Mouse (Mus musculus): ENCODE measurements around the gene Higd1c.
"Not testable (repeated sequence)": the region's sequence is repeated elsewhere in the genome, so short reads cannot be mapped to it uniquely, and the experiment has no call there.

Higd1c gene

GRCm38 (mm10) chr15:100364242-100364641, at the start of gene Higd1c:
Gene Higd1c, plus strand, starts transcription at chr15:100364542.
- DNase-seq (ENCODE audit: low read depth, low spot score): no peak

DNA sequence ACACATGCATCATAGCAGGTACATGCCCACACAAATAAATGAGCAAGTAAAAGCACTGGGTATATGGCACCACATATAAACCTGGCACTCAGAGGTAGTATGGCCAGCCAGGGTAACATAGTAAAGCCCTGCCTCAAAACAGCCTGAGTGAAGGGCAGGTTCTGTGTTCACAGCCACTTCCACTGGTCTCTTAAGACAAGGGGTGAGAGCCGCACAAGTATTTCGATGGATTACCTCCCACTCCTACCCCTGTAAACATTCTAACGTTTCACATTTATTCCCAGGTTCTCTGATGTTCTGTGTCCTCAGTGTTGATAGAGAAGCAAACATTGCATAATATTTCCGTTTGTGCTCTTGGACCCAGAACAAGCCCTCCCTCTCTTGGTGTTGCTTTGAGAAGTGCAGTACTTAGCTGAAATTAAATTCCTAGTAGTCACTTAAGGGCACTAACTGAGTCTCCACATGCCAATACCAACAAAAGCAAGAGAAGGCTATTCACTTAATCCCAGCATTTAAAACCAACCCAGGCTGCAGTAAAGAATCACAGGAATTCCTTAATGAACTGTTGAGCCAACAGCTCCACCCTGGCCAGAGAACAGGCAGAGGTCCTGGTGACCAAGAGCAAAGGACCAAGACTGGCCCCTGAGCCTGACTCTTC, 46.2 kb upstream of the Higd1c start:
- not testable (repeated sequence) for DNase-seq (ENCODE audit: low read depth, low spot score)

DNA sequence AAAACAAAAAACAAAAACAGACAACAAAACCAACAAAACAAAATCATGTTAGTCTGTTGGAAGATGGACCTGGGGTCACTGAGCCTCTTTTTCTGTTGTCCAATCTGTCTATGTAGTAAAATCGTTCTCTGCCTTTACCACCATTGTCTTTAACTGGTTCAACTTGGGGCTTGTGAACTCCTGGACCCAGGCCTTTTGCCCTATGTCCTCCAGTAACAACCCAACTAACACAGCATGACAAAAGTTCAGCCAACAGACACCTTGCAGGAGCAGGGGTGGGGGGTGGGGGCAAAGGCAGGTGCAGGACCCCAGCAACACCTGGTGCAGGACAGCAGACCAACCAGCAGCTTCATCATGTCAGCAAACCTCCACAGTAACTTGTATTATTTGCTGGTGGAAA, 44.5 kb upstream of the Higd1c start:
- no peak for DNase-seq (ENCODE audit: low read depth, low spot score)

GRCm38 (mm10) chr15:100320295-100320905, 43.9 kb upstream of the Higd1c start:
- no peak for DNase-seq (ENCODE audit: low read depth, low spot score)

DNA sequence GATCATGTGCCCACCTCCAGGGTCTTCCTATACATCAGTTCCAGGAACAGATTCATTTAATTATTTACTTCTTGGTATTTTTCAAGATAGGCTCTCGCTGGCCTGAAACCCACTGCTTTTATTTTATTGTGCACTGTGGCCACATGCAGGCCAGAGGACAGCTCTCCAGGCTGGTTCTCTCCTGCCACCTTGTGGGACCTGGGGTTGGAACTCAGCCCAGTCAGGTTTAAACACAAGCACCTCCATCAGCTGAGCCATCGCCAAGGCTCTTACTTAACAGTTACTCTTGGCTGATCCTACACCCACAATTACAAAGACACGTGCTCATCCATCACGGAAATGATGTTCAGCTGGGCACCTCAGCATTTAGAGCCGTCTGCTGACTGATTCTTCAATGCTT, 43.2 kb upstream of the Higd1c start:
- no peak for DNase-seq (ENCODE audit: low read depth, low spot score)

- no peak for DNase-seq (ENCODE audit: low read depth, low spot score)
Measured at GRCm38 (mm10) chr15:100324021-100324591, 40.2 kb upstream of the Higd1c start.

- DNase-seq (ENCODE audit: low read depth, low spot score): no peak
Measured at GRCm38 (mm10) chr15:100325235-100325634, 39.1 kb upstream of the Higd1c start.

GRCm38 (mm10) chr15:100328089-100328488, 36.3 kb upstream of the Higd1c start:
- DNase-seq (ENCODE audit: low read depth, low spot score): not testable (repeated sequence)

- not testable (repeated sequence) for DNase-seq (ENCODE audit: low read depth, low spot score)
Measured at GRCm38 (mm10) chr15:100329336-100329735, 35.0 kb upstream of the Higd1c start.

GRCm38 (mm10) chr15:100330739-100331138, 33.6 kb upstream of the Higd1c start:
- DNase-seq (ENCODE audit: low read depth, low spot score): no peak

DNA sequence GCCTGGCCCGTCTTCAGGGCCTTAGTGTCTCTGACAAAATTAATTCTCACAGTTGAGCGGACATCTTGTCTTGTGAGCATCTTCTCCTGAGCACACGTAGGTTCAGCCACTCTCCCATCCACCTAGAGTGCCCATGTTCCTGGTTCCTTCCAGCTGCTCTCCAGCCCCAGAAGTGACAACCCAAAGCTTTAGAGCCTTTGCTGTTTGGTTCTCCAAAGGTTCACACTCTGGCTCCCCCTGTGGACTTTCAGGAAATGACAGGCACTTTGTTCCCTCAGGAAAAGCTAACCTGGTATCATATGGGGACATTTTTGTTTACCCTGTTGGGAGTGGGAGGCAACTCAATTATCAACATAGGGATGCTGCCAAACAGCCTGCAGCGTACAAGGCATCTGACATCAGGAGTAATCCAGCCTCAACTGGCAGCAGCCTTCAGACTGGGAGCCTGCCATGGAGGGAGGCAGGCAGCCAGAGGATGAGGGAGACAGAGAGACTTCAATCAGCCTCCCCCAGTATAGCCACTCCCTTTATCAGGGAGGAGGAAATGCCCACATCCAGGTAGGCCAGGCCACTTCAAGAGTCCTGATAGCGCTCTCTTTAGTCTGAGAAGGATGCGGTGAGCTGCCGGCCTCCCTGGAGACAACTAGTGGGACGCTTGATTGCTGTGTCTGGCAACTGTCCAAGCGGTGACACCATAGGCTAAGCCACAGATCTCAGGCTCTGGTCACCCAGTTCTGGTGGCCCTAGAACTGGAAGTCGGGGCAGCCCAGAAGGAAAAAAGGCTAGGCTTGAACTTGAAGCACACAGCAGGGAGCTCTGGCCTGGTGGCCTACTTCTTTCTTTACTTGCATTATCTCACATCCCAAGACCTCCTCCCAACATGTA, 32.0 kb upstream of the Higd1c start:
- not testable (repeated sequence) for DNase-seq (ENCODE audit: low read depth, low spot score)

DNA sequence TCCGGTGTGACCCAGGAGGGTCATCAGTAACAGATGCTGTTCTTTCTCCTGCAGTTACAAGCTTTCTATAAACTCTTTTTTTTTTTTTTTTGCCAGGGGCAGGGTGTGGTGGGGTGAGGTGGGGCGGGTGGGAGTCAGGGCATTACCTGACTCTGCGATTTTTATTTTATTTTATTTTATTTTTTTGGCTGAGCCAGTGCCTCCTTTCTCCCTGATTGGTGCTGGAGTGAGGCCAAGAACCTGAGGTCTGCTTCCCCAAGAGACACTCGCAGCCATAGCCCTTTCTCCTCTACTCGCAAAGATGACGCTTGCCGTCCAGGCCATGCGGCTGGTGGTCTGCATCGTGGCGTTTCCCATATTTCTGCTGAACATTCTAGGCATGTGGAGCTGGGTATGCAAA, 29.7 kb upstream of the Higd1c start, which contains the start of gene Mettl7a3:
TSS of gene Mettl7a3 (plus strand) at position 301 of the 400 bp plus-strand sequence.
- DNase-seq (ENCODE audit: low read depth, low spot score): no peak

DNA sequence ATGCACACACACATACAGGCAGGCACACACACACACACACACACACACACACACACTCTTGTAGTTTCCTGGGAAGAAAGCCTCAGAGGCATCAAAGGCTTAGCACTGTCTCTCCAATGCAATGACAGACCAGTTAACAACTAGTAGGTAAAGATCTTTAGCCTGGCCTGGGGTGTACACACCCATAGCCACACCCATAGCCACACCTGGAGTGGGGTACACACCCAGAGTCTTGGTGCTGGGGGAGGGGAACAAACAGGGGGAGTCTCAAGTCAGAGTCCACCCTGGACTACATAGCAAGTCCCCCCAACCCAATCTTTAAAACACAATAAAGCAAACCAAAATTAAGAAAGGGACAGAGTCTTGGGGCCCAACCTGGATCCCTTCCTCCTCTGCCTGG, 27.0 kb upstream of the Higd1c start:
- DNase-seq (ENCODE audit: low read depth, low spot score): not testable (repeated sequence)

- DNase-seq (ENCODE audit: low read depth, low spot score): not testable (repeated sequence)
Measured at GRCm38 (mm10) chr15:100337847-100338246, 26.5 kb upstream of the Higd1c start.

- not testable (repeated sequence) for DNase-seq (ENCODE audit: low read depth, low spot score)
Measured at GRCm38 (mm10) chr15:100341314-100341980, 22.9 kb upstream of the Higd1c start.

GRCm38 (mm10) chr15:100345484-100345883, 18.9 kb upstream of the Higd1c start:
- DNase-seq (ENCODE audit: low read depth, low spot score): no peak

- no peak for DNase-seq (ENCODE audit: low read depth, low spot score)
Measured at GRCm38 (mm10) chr15:100346761-100347160, 17.6 kb upstream of the Higd1c start.

GRCm38 (mm10) chr15:100349496-100349895, 14.8 kb upstream of the Higd1c start:
- DNase-seq (ENCODE audit: low read depth, low spot score): no peak

- no peak for DNase-seq (ENCODE audit: low read depth, low spot score)
Measured at GRCm38 (mm10) chr15:100351501-100352060, 12.8 kb upstream of the Higd1c start.

- no peak for DNase-seq (ENCODE audit: low read depth, low spot score)
Measured at GRCm38 (mm10) chr15:100352711-100353250, 11.6 kb upstream of the Higd1c start, which contains the start of the genes Methig1 and Mettl7a2. Gene Methig1, plus strand, starts transcription at chr15:100353149. Gene Mettl7a2, plus strand, starts transcription at chr15:100353200.

- DNase-seq (ENCODE audit: low read depth, low spot score): not testable (repeated sequence)
Measured at GRCm38 (mm10) chr15:100353399-100353798, 10.9 kb upstream of the Higd1c start.
